Mouse (Mus musculus): Measurements from ENCODE around the gene Rfx5.
"Not testable (repeated sequence)": the region's sequence is repeated elsewhere in the genome, so short reads cannot be mapped to it uniquely, and the experiment has no call there.

DNA sequence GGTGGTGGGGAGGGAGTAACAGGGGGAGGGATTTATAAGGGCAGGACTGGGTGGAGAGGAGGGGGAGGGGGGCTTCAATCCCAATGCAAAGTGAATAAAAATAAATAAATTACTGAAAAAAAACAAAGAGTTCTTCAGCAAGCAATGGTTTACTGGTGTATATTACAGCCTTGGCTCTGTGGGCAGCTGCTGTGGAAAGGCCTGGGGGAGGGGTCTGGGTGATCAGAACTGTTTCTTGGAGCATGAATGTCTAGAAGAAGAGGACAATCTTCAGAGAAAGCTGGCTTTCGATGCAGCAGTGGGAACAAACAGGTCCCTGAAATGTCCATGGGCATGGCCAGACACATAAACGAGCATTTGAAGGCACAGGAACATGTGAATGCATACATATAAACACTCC, 21.6 kb upstream of the Rfx5 start:
- not testable (repeated sequence) for TF ChIP-seq POLR2A (IDR thresholded peaks at IDR 0.05; ENCODE audit: insufficient read length, low read depth); POLR2AphosphoS2 (IDR thresholded peaks at IDR 0.05; ENCODE audit: insufficient read length, low read depth); MYOD1 (IDR thresholded peaks at IDR 0.05; ENCODE audit: control insufficient read depth in 1 of 3, insufficient read length in 2 of 3, low read depth in 2 of 3); MYOG (IDR thresholded peaks at IDR 0.05; ENCODE audit: control insufficient read depth in 1 of 3, insufficient read depth in 1 of 3, insufficient read length in 2 of 3, low read depth in 2 of 3); REST (IDR thresholded peaks at IDR 0.05; ENCODE audit: insufficient read depth, insufficient read length); MAX (IDR thresholded peaks at IDR 0.05; ENCODE audit: low read depth); USF1 (IDR thresholded peaks at IDR 0.05; ENCODE audit: low read depth); TCF3 (IDR thresholded peaks at IDR 0.05; ENCODE audit: insufficient read length, low read depth); SRF (IDR thresholded peaks at IDR 0.05; ENCODE audit: control insufficient read depth, insufficient read length, low read depth); E2F4 (IDR thresholded peaks at IDR 0.05; ENCODE audit: insufficient read depth); CEBPB (IDR thresholded peaks at IDR 0.05; ENCODE audit: insufficient read depth, poor library complexity, severe bottlenecking); TCF12 (IDR thresholded peaks at IDR 0.05; ENCODE audit: insufficient read depth, poor library complexity, severe bottlenecking)

Measured in myocyte (in vitro differentiated cells).